Mouse (Mus musculus): ENCODE data around the gene Emc10. TPM values are rescaled to one million over a fixed set of nuclear protein-coding genes. Genes with fewer than 3 reads are reported as not detected.

Gene Emc10
- polyA plus RNA-seq, 1 experiment from 2014 or later, result 145 TPM

DNA sequence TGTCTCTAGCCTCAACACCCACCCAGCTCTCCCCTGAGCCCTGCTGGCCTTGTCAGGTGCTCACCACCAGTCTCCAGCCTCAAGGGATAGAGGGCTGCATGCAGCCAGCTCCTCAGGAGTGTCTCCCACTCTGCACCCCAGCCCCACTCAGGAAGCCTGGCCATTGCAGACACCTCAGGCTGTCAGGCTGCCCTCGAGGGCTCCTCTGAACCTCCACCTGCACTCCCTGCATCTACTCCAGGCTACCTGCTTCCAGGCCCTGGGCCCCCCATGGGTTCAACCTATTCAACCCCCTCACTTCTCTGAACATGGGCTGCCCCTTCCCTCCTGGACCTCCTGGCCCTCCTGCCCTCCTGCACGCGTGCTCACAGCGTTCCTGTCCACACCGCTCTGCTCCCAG lies 4.9 kb downstream of the Emc10 start:
- no peak overlapping the region for H3K9ac ChIP-seq (ENCODE audit: low read depth, low read length)
- no peak overlapping the region for H3K27ac ChIP-seq (ENCODE audit: low read depth, low read length)
- no peak overlapping the region for H3K4me3 ChIP-seq (ENCODE audit: low read length)
- ATAC-seq, result no peak
- H3K27me3 ChIP-seq (replicated peaks; ENCODE audit: control insufficient read depth, insufficient read depth, low read length), result no peaks in the 10 kb centered on the region
- no peak overlapping the region for H3K4me2 ChIP-seq (ENCODE audit: low read length)
- WGBS, result 96% methylated on average over 5 of the region's 5 CpGs
- peaks cover 33% of the 10 kb centered on the region for H3K36me3 ChIP-seq (ENCODE audit: control insufficient read depth, insufficient read depth, low read length)
- peaks cover 17% of the 10 kb centered on the region for H3K4me1 ChIP-seq (ENCODE audit: control insufficient read depth, insufficient read depth, low read depth, low read length)
- no peaks in the 10 kb centered on the region for H3K9me3 ChIP-seq (ENCODE audit: control insufficient read depth, low read length)

DNA sequence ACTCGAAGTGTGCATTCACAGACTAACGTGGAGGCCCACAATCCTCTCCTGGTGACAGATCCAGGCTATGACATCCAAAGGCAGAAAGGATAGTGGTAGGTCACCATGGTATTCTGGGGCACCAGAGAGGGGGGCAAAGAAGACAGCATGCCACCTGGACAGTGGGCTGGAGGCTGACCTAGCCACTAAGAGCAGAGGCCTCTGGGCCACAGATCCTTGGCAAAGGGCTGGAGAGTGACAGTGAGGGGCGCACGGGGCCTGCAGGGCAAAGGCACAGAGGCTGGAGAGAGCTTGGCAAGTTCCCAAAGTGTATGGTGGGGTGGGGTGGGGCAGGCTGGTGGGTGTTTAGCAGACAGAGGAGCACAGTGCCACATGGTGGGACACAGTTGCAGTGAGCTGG lies 6.0 kb downstream of the Emc10 start:
- Histone ChIP-seq H3K9me3 (ENCODE audit: control insufficient read depth, low read length) (no peaks in the 10 kb centered on the region), H3K4me1 (ENCODE audit: control insufficient read depth, insufficient read depth, low read depth, low read length) (peaks cover 12% of the 10 kb centered on the region), H3K27ac (ENCODE audit: low read depth, low read length) (no peak overlapping the region), H3K4me3 (ENCODE audit: low read length) (no peak overlapping the region), H3K9ac (ENCODE audit: low read depth, low read length) (no peak overlapping the region), H3K36me3 (ENCODE audit: control insufficient read depth, insufficient read depth, low read length) (peaks cover 33% of the 10 kb centered on the region), H3K4me2 (ENCODE audit: low read length) (no peak overlapping the region), H3K27me3 (replicated peaks; ENCODE audit: control insufficient read depth, insufficient read depth, low read length) (no peaks in the 10 kb centered on the region)
- no peak for ATAC-seq
- WGBS, result 77% methylated on average over 4 of the region's 4 CpGs

DNA sequence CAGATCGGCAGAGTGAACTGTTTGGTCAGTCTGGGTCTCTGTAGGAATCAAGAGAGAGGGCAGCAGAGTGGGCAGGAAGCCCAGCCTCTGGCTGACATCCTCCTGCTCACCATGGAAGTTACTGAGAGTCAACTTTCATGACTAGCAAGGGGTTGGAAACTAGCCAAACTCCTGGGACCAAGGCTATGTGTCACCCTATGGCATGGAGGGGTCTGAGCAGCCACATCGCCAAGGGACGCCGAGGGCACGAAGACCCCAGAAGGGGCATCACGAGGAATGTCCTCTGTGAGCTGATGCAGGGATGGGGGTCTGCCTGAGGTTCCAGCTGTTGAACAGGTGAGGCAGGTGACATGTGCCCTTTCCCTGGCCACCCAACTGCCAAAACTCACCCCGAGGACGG lies 7.8 kb downstream of the Emc10 start:
- Histone ChIP-seq H3K27me3 (replicated peaks; ENCODE audit: control insufficient read depth, insufficient read depth, low read length) (no peaks in the 10 kb centered on the region), H3K9me3 (ENCODE audit: control insufficient read depth, low read length) (no peaks in the 10 kb centered on the region), H3K4me1 (ENCODE audit: control insufficient read depth, insufficient read depth, low read depth, low read length) (peaks cover 4% of the 10 kb centered on the region; the same call in 1 of the 2 replicates), H3K9ac (ENCODE audit: low read depth, low read length) (no peak overlapping the region), H3K27ac (ENCODE audit: low read depth, low read length) (no peak overlapping the region), H3K4me2 (ENCODE audit: low read length) (no peak overlapping the region), H3K36me3 (ENCODE audit: control insufficient read depth, insufficient read depth, low read length) (peaks cover 31% of the 10 kb centered on the region), H3K4me3 (ENCODE audit: low read length) (no peak overlapping the region)
- WGBS, result 94% methylated on average over 8 of the region's 8 CpGs
- no peak for ATAC-seq

DNA sequence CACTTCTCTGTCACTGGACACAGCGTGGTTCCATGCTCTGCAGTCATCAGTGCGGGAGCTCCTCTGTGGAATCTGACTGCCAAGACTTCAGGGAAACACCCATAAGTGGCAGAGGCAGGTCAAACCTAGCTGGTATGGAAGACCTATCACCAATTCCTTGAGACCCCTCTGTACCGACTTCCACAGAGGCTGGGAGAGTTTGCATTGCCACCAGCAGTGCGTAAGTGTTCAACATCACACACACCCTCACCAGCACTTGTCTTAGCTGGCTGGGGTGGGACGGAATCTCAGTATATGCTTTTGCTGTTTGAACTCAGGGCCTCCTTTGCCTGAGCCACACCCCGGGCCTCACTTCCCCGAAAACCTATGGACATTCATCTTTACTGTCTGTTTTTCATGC lies 8.4 kb downstream of the Emc10 start:
- H3K4me3 ChIP-seq (ENCODE audit: low read length), result no peak overlapping the region
- H3K4me2 ChIP-seq (ENCODE audit: low read length), result no peak overlapping the region
- no peak overlapping the region for H3K9ac ChIP-seq (ENCODE audit: low read depth, low read length)
- no peaks in the 10 kb centered on the region for H3K9me3 ChIP-seq (ENCODE audit: control insufficient read depth, low read length)
- peaks cover 31% of the 10 kb centered on the region for H3K36me3 ChIP-seq (ENCODE audit: control insufficient read depth, insufficient read depth, low read length)
- H3K27me3 ChIP-seq (replicated peaks; ENCODE audit: control insufficient read depth, insufficient read depth, low read length), result no peaks in the 10 kb centered on the region
- H3K27ac ChIP-seq (ENCODE audit: low read depth, low read length), result no peak overlapping the region
- peaks cover 4% of the 10 kb centered on the region; the same call in 1 of the 2 replicates for H3K4me1 ChIP-seq (ENCODE audit: control insufficient read depth, insufficient read depth, low read depth, low read length)
- no peak for ATAC-seq
- 87% methylated on average over 7 of the region's 7 CpGs for WGBS

DNA sequence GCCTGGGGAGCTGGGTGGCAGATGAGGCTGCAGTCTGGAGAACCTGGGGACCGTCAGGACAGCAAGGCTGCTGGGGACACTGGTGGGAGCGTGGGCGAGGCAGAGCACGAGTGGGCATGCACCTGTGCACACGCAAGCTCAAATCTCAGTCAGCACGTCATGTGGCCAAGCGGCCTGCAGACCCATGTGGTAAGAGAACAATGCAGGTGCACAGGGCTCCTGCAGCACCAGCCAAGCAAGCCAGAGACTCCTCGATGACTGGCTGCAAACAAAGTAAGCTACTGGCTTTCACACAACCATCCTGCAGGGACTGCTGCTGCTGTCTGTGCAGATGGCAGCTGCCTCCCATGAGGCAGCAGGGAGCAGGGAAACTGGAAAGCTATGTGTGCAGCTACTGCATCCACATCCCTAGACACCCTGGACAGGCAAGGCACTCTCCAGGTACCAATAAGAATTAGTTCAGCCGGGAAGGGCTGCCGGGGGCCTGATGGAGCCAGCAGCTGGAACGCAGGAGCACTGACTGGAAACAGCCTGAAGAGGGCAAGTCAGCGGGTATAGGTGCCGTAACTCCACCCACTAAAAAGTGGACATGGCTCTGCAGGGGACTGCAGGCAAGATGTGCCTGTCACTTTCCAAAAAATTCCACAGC lies 9.3 kb downstream of the Emc10 start:
- H3K9me3 ChIP-seq (ENCODE audit: control insufficient read depth, low read length), result no peaks in the 10 kb centered on the region
- H3K4me3 ChIP-seq (ENCODE audit: low read length), result no peak overlapping the region
- peak overlapping the region; percentile 35; the same call in 1 of the 2 replicates for H3K9ac ChIP-seq (ENCODE audit: low read depth, low read length)
- no peak overlapping the region for H3K4me2 ChIP-seq (ENCODE audit: low read length)
- H3K4me1 ChIP-seq (ENCODE audit: control insufficient read depth, insufficient read depth, low read depth, low read length), result peaks cover 4% of the 10 kb centered on the region; the same call in 1 of the 2 replicates
- no peaks in the 10 kb centered on the region for H3K27me3 ChIP-seq (replicated peaks; ENCODE audit: control insufficient read depth, insufficient read depth, low read length)
- H3K36me3 ChIP-seq (ENCODE audit: control insufficient read depth, insufficient read depth, low read length), result peaks cover 25% of the 10 kb centered on the region
- WGBS, result 60% methylated on average over 13 of the region's 13 CpGs
- no peak for ATAC-seq
- peak overlapping the region; percentile 18 for H3K27ac ChIP-seq (ENCODE audit: low read depth, low read length)

DNA sequence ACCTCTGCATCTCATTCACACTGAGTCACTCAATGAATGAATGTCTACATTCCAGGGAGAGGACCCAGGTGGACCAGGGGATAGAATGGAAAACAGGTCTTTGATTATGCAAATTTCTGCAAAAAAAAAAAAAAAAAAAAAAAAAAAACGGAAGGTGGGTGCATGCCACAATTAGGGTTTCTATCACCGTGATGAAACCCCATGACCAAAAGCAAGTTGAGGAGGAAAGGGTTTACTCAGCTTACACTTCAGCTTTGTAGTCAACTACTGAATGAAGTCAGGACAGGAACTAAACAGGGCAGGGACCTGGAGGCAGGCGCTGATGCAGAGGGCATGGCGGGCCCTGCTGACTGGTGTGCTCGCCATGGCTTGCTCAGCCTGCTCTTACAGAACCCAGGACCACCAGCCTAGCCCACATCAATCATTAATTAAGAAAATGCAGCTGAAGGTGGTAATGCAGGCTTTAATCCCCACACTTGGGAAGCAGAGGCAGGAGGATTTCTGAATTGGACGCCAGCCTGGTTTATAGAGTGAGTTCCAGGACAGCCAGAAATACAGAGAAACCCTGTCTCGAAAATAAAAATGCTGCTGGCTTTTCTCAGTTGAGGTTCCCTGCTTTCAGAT lies 10.6 kb downstream of the Emc10 start:
- Histone ChIP-seq H3K27me3 (replicated peaks; ENCODE audit: control insufficient read depth, insufficient read depth, low read length) (no peaks in the 10 kb centered on the region; the same call in 1 of the 2 replicates), H3K4me3 (ENCODE audit: low read length) (no peak overlapping the region), H3K27ac (ENCODE audit: low read depth, low read length) (no peak overlapping the region), H3K9me3 (ENCODE audit: control insufficient read depth, low read length) (no peaks in the 10 kb centered on the region), H3K36me3 (ENCODE audit: control insufficient read depth, insufficient read depth, low read length) (peaks cover 13% of the 10 kb centered on the region; the same call in 1 of the 2 replicates), H3K4me2 (ENCODE audit: low read length) (no peak overlapping the region), H3K4me1 (ENCODE audit: control insufficient read depth, insufficient read depth, low read depth, low read length) (peaks cover 4% of the 10 kb centered on the region; the same call in 1 of the 2 replicates), H3K9ac (ENCODE audit: low read depth, low read length) (no peak overlapping the region)
- whole genome bisulfite sequencing, result 65% methylated on average over 6 of the region's 7 CpGs
- no peak; the same call in 1 of the 2 replicates for ATAC-seq

DNA sequence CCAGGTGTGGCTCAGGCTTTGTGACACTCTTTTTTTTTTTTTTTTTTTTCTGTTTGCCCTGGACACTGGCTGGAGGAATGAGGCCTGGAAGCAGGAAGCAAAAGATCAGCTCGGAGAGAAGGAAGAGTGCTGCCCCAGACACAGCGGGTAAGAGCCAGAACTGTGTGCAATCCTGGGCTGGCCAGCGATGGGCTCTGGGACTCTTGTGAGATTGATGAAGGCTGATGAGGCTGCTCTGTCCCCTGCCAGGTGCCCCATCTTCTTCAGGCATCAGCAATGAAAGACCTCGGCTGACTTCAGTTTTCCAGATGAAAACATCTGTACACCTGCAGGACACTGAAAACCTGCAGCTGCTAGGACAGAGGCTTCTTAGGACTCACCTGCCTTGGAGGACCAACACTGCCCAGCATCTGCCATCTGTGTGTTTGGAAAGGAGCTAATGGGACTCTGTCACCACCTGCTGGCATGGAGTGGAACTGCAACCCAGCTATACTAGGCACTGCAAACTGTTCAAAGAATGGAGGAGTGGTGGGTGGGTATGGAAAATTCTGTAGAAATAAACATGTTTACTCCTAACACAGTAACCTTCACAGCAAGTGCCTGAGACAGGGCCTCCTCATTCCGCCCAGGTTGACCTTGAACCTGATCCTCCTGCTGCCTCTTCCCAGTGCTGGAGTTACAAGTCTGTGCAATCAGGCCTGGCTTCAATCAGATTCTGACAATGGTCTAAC lies 11.3 kb downstream of the Emc10 start:
- H3K27me3 ChIP-seq (replicated peaks; ENCODE audit: control insufficient read depth, insufficient read depth, low read length), result no peaks in the 10 kb centered on the region; the same call in 1 of the 2 replicates
- 38% methylated on average over 5 of the region's 5 CpGs for WGBS
- peak; percentile 82 for ATAC-seq
- no peaks in the 10 kb centered on the region for H3K9me3 ChIP-seq (ENCODE audit: control insufficient read depth, low read length)
- no peak overlapping the region for H3K4me3 ChIP-seq (ENCODE audit: low read length)
- H3K36me3 ChIP-seq (ENCODE audit: control insufficient read depth, insufficient read depth, low read length), result peaks cover 7% of the 10 kb centered on the region; the same call in 1 of the 2 replicates
- no peak overlapping the region for H3K9ac ChIP-seq (ENCODE audit: low read depth, low read length)
- peaks cover 4% of the 10 kb centered on the region; the same call in 1 of the 2 replicates for H3K4me1 ChIP-seq (ENCODE audit: control insufficient read depth, insufficient read depth, low read depth, low read length)
- H3K4me2 ChIP-seq (ENCODE audit: low read length), result no peak overlapping the region
- H3K27ac ChIP-seq (ENCODE audit: low read depth, low read length), result no peak overlapping the region

DNA sequence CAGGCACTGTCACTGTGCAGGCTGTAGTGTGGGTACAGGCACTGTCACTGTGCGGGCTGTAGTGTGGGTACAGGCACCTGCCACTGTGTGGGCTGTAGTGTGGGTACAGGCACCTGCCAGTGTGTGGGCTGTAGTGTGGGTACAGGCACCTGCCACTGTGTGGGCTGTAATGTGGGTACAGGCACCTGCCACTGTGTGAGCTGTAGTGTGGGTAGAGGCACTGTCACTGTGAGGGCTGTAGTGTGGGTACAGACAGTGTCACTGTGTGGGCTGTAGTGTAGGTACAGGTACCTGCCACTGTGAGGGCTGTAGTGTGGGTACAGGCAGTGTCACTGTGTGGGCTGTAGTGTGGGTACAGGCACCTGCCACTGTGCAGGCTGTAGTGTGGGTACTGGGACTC lies 12.2 kb downstream of the Emc10 start:
- no peak for ATAC-seq
- Histone ChIP-seq H3K27ac (ENCODE audit: low read depth, low read length) (no peak overlapping the region), H3K4me3 (ENCODE audit: low read length) (no peak overlapping the region), H3K4me2 (ENCODE audit: low read length) (no peak overlapping the region), H3K36me3 (ENCODE audit: control insufficient read depth, insufficient read depth, low read length) (peaks cover 5% of the 10 kb centered on the region; the same call in 1 of the 2 replicates), H3K9me3 (ENCODE audit: control insufficient read depth, low read length) (no peaks in the 10 kb centered on the region), H3K27me3 (replicated peaks; ENCODE audit: control insufficient read depth, insufficient read depth, low read length) (peaks cover 2% of the 10 kb centered on the region; the same call in 1 of the 2 replicates), H3K9ac (ENCODE audit: low read depth, low read length) (no peak overlapping the region), H3K4me1 (ENCODE audit: control insufficient read depth, insufficient read depth, low read depth, low read length) (peaks cover 4% of the 10 kb centered on the region; the same call in 1 of the 2 replicates)
- 100% methylated on average over 1 of the region's 1 CpGs for WGBS

All from hindbrain, embryonic 16.5 days (tissue).